Mouse (Mus musculus): Measurements from ENCODE around the gene Rfc1.

DNA sequence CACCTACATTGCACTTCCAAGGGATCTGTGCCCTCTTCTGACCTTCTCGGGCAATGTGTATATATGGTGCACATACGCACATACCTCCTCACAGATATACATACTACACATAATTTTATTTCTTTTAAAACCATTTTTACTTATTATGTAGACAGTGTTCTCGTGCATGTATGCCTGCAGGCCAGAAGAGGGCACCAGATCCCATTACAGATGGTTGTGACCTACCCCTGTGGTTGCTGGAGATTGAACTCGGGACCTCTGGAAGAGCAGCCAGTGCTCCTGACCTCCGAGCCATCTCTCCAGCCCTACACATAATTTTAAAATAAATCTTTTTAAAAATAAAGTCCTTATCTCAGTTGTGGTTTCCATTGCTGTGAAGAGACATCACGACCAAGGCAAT, 2.9 kb upstream of the Rfc1 start:
- TF ChIP-seq CTCF (IDR thresholded peaks at IDR 0.05; ENCODE audit: low read depth, low read length) (no peak), GATA2 (IDR thresholded peaks at IDR 0.05; ENCODE audit: borderline replicate concordance, low read depth, low read length) (no peak), TAL1 (conservative IDR thresholded peaks at IDR 0.05; ENCODE audit: low read depth, low read length) (no peak), GATA1 (IDR thresholded peaks at IDR 0.05; ENCODE audit: borderline replicate concordance, low read length) (no peak), POLR2AphosphoS5 (IDR thresholded peaks at IDR 0.05; ENCODE audit: insufficient replicate concordance, low read depth, low read length) (no peak)
